Mouse (Mus musculus): ENCODE measurements around the gene Chd5.

DNA sequence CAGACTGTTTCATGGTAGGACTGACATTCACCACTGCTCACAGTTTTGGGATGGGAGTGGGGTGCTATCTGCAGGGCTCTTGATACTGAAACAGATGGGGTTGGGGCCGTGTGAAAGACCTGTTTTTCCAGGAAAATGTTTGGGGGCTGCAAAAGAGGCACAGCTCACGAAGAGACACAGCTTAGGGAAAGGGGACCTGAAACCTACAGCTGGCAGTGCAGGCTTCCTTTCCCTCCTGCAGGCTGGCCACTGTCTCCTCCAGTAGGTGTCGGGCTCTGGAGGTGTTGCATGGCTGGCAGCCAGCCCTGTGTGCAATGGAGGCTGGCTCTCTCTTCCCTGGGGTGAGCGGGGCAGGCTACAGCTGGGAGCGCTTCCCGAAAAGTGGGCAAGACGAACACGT is 89.8 kb downstream of the Chd5 start:
- TF ChIP-seq CTCF (IDR thresholded peaks at IDR 0.05; ENCODE audit: extremely low read depth, insufficient read depth, low read length) = no peak
- no peak for TF ChIP-seq POLR2A (IDR thresholded peaks at IDR 0.05; ENCODE audit: extremely low read depth, insufficient read depth, low read length)
